Mouse (Mus musculus) myocyte (in vitro differentiated cells): Measurements from ENCODE around the gene Trim40. TPM values are rescaled to one million over a fixed set of nuclear protein-coding genes. Genes with fewer than 3 reads are reported as not detected.

Experiments
- H3K27me3 ChIP-seq: one replicate; pipeline ENCODE4 v1.6.1; 2011; ENCODE audit not compliant: control insufficient read depth, insufficient read depth, insufficient read length
- H3K36me3 ChIP-seq: one replicate; pipeline ENCODE4 v1.6.1; 2011; ENCODE audit not compliant: control insufficient read depth, insufficient read depth
- H3K4me2 ChIP-seq: one replicate; pipeline ENCODE4 v1.6.1; 2011; ENCODE audit warnings: low read depth, control low read depth
- H3K4me3 ChIP-seq: one replicate; pipeline ENCODE4 v1.5.1; 2011; ENCODE audit warnings: mild to moderate bottlenecking, control low read depth, moderate library complexity
- H3K79me2 ChIP-seq: one replicate; pipeline ENCODE4 v1.6.1; 2011; ENCODE audit not compliant: control insufficient read depth, insufficient read depth
- H3ac ChIP-seq: one replicate; pipeline ENCODE4 v1.6.1; 2011; ENCODE audit not compliant: control insufficient read depth, insufficient read length
- CEBPB ChIP-seq: IDR thresholded peaks from 2 replicates; pipeline ENCODE4 v1.6.1; 2011; ENCODE audit warnings: mild to moderate bottlenecking, moderate library complexity; ENCODE audit not compliant: poor library complexity, insufficient read depth, severe bottlenecking
- E2F4 ChIP-seq: IDR thresholded peaks from one replicate; pipeline ENCODE4 v1.6.1; 2011; ENCODE audit warnings: mild to moderate bottlenecking, control low read depth, moderate library complexity; ENCODE audit not compliant: insufficient read depth
- MAX ChIP-seq: IDR thresholded peaks from one replicate; pipeline ENCODE4 v1.6.1; 2011; ENCODE audit warnings: low read depth, mild to moderate bottlenecking, control low read depth
- MYOD1 ChIP-seq, 3 experiments: IDR thresholded peaks; one replicate each; pipeline ENCODE4 v1.6.1; 2011; ENCODE audit warnings: control low read depth in 2 of 3, low read depth in 2 of 3, mild to moderate bottlenecking in 2 of 3, moderate library complexity in 1 of 3; ENCODE audit not compliant: insufficient read length in 2 of 3, control insufficient read depth in 1 of 3
- MYOG ChIP-seq, 3 experiments: IDR thresholded peaks; one replicate each; pipeline ENCODE4 v1.6.1; 2011; ENCODE audit warnings: control low read depth in 2 of 3, low read depth in 2 of 3, mild to moderate bottlenecking in 2 of 3; ENCODE audit not compliant: insufficient read length in 2 of 3, control insufficient read depth in 1 of 3, insufficient read depth in 1 of 3
- POLR2A ChIP-seq: IDR thresholded peaks from one replicate; pipeline ENCODE4 v1.6.1; 2011; ENCODE audit warnings: low read depth, mild to moderate bottlenecking, control low read depth, moderate library complexity; ENCODE audit not compliant: insufficient read length
- POLR2AphosphoS2 ChIP-seq: IDR thresholded peaks from one replicate; pipeline ENCODE4 v1.6.1; 2011; ENCODE audit warnings: low read depth, control low read depth; ENCODE audit not compliant: insufficient read length
- REST ChIP-seq: IDR thresholded peaks from one replicate; pipeline ENCODE4 v1.6.1; 2011; ENCODE audit warnings: mild to moderate bottlenecking, control low read depth, moderate library complexity; ENCODE audit not compliant: insufficient read depth, insufficient read length
- SRF ChIP-seq: IDR thresholded peaks from one replicate; pipeline ENCODE4 v1.6.1; 2011; ENCODE audit warnings: low read depth; ENCODE audit not compliant: control insufficient read depth, insufficient read length
- TCF12 ChIP-seq: IDR thresholded peaks from one replicate; pipeline ENCODE4 v1.6.1; 2011; ENCODE audit warnings: mild to moderate bottlenecking, control low read depth; ENCODE audit not compliant: poor library complexity, insufficient read depth, severe bottlenecking
- TCF3 ChIP-seq: IDR thresholded peaks from one replicate; pipeline ENCODE4 v1.6.1; 2011; ENCODE audit warnings: low read depth, control low read depth; ENCODE audit not compliant: insufficient read length
- USF1 ChIP-seq: IDR thresholded peaks from one replicate; pipeline ENCODE4 v1.6.1; 2011; ENCODE audit warnings: low read depth, mild to moderate bottlenecking, control low read depth, moderate library complexity
- polyA plus RNA-seq: library from polyadenylated mRNA; unstranded; fragments of >200 nt; fragmentation: generic; extraction: Trizol; gene quantifications from one replicate; pipeline ENCODE4 v1.2.1, GENCODE M21; 2012; ENCODE audit warnings: missing spikeins

Trim40 gene
- polyA plus RNA-seq = not detected

GRCm38 (mm10) chr17:36890073-36890903 lies at the start of gene Trim40:
Gene Trim40 (minus strand): TSS chr17:36890123.
- H3K4me3 ChIP-seq = no peak within 1 kb of the TSS

GRCm38 (mm10) chr17:36938056-36938455 lies 48.1 kb upstream of the Trim40 start:
- Histone ChIP-seq H3K36me3 (no peaks in the 10 kb centered on the region), H3K27me3 (no peaks in the 10 kb centered on the region)

More at GRCm38 (mm10) chr17:36890073-36890903, at the start of gene Trim40:
- Histone ChIP-seq H3K27me3 (no peaks in the 10 kb centered on the region), H3ac (no peak within 1 kb of the TSS), H3K79me2 (no peaks in the 10 kb centered on the region), H3K4me2 (no peak within 1 kb of the TSS), H3K36me3 (no peaks in the 10 kb centered on the region)
- TF ChIP-seq MYOG (IDR thresholded peaks at IDR 0.05; ENCODE audit: control insufficient read depth in 1 of 3, insufficient read depth in 1 of 3, insufficient read length in 2 of 3, low read depth in 2 of 3) = no peak
- TF ChIP-seq TCF3 = no peak
- no peak for TF ChIP-seq SRF
- TF ChIP-seq CEBPB = no peak
- no peak for TF ChIP-seq E2F4
- no peak for TF ChIP-seq POLR2A
- no peak for TF ChIP-seq MAX
- no peak for TF ChIP-seq MYOD1 (IDR thresholded peaks at IDR 0.05; ENCODE audit: control insufficient read depth in 1 of 3, insufficient read length in 2 of 3, low read depth in 2 of 3)
- TF ChIP-seq REST = no peak
- no peak for TF ChIP-seq USF1

GRCm38 (mm10) chr17:36931806-36932205 lies 41.9 kb upstream of the Trim40 start:
- Histone ChIP-seq H3K27me3 (no peaks in the 10 kb centered on the region), H3K4me3 (no peak overlapping the region), H3K79me2 (no peaks in the 10 kb centered on the region), H3ac (no peak overlapping the region), H3K4me2 (peak overlapping the region; percentile 51), H3K36me3 (no peaks in the 10 kb centered on the region)
- TF ChIP-seq E2F4 (no peak), MAX (no peak), MYOG (IDR thresholded peaks at IDR 0.05; ENCODE audit: control insufficient read depth in 1 of 3, insufficient read depth in 1 of 3, insufficient read length in 2 of 3, low read depth in 2 of 3) (no peak), POLR2AphosphoS2 (no peak), TCF3 (no peak), SRF (no peak), USF1 (no peak), CEBPB (no peak), REST (no peak)

More at GRCm38 (mm10) chr17:36938056-36938455, 48.1 kb upstream of the Trim40 start:
- Histone ChIP-seq H3ac (no peak overlapping the region), H3K79me2 (no peaks in the 10 kb centered on the region), H3K4me2 (no peak overlapping the region), H3K4me3 (no peak overlapping the region)
- no peak for TF ChIP-seq REST
- TF ChIP-seq MAX = no peak
- TF ChIP-seq TCF3 = no peak
- no peak for TF ChIP-seq MYOD1 (IDR thresholded peaks at IDR 0.05; ENCODE audit: control insufficient read depth in 1 of 3, insufficient read length in 2 of 3, low read depth in 2 of 3)
- no peak for TF ChIP-seq SRF
- TF ChIP-seq MYOG (IDR thresholded peaks at IDR 0.05; ENCODE audit: control insufficient read depth in 1 of 3, insufficient read depth in 1 of 3, insufficient read length in 2 of 3, low read depth in 2 of 3) = no peak
- no peak for TF ChIP-seq CEBPB

- TF ChIP-seq TCF3 (no peak), E2F4 (no peak), POLR2A (no peak), MYOG (IDR thresholded peaks at IDR 0.05; ENCODE audit: control insufficient read depth in 1 of 3, insufficient read depth in 1 of 3, insufficient read length in 2 of 3, low read depth in 2 of 3) (no peak), CEBPB (no peak), MYOD1 (IDR thresholded peaks at IDR 0.05; ENCODE audit: control insufficient read depth in 1 of 3, insufficient read length in 2 of 3, low read depth in 2 of 3) (no peak), MAX (no peak), USF1 (no peak)
- Histone ChIP-seq H3K4me2 (peak overlapping the region; percentile 51), H3K27me3 (no peaks in the 10 kb centered on the region), H3K79me2 (no peaks in the 10 kb centered on the region), H3K4me3 (peak overlapping the region; percentile 3), H3K36me3 (no peaks in the 10 kb centered on the region), H3ac (no peak overlapping the region)
Observed at GRCm38 (mm10) chr17:36931130-36931529, 41.2 kb upstream of the Trim40 start.

GRCm38 (mm10) chr17:36930233-36930632 lies 40.3 kb upstream of the Trim40 start:
- no peak overlapping the region for H3ac ChIP-seq
- TF ChIP-seq TCF3 = no peak
- no peak for TF ChIP-seq SRF
- TF ChIP-seq MAX = no peak
- TF ChIP-seq POLR2AphosphoS2 = no peak
- TF ChIP-seq CEBPB = no peak
- TF ChIP-seq POLR2A = no peak
- no peak for TF ChIP-seq USF1
- TF ChIP-seq TCF12 = no peak
- TF ChIP-seq REST = no peak
- no peak for TF ChIP-seq MYOD1 (IDR thresholded peaks at IDR 0.05; ENCODE audit: control insufficient read depth in 1 of 3, insufficient read length in 2 of 3, low read depth in 2 of 3)
- no peak for TF ChIP-seq E2F4
- TF ChIP-seq MYOG (IDR thresholded peaks at IDR 0.05; ENCODE audit: control insufficient read depth in 1 of 3, insufficient read depth in 1 of 3, insufficient read length in 2 of 3, low read depth in 2 of 3) = no peak
- no peak overlapping the region for H3K4me2 ChIP-seq

More at GRCm38 (mm10) chr17:36930233-36930632, 40.3 kb upstream of the Trim40 start:
- peak overlapping the region; percentile 3 for H3K4me3 ChIP-seq
- H3K36me3 ChIP-seq = no peaks in the 10 kb centered on the region
- H3K79me2 ChIP-seq = no peaks in the 10 kb centered on the region
- H3K27me3 ChIP-seq = no peaks in the 10 kb centered on the region
